Mouse (Mus musculus): ENCODE data around the gene Sav1. TPM values are rescaled to one million over a fixed set of nuclear protein-coding genes. Genes with fewer than 3 reads are reported as not detected.

Gene Sav1
- total RNA-seq, 2 experiments from 2014 or later = 42.9 to 53.6 TPM

GRCm38 (mm10) chr12:69941655-69942329 lies 45.0 kb downstream of the Sav1 start:
- no peak for DNase-seq
- H3K27ac ChIP-seq = no peak overlapping the region
- TF ChIP-seq CTCF (IDR thresholded peaks at IDR 0.05) = no peak
- intact Hi-C loops (cut with DNase I) = no loop called here
- H3K4me3 ChIP-seq = no peak overlapping the region

GRCm38 (mm10) chr12:69939291-69939690 lies 47.5 kb downstream of the Sav1 start:
- Histone ChIP-seq H3K4me3 (no peak overlapping the region), H3K27ac (no peak overlapping the region)
- no peak for DNase-seq
- intact Hi-C loops (cut with DNase I) = no loop called here
- peak; percentile 47 for TF ChIP-seq CTCF (IDR thresholded peaks at IDR 0.05)

GRCm38 (mm10) chr12:69937731-69938130 lies 49.1 kb downstream of the Sav1 start:
- H3K4me3 ChIP-seq = no peak overlapping the region
- DNase-seq = no peak
- TF ChIP-seq CTCF (IDR thresholded peaks at IDR 0.05) = no peak
- no peak overlapping the region for H3K27ac ChIP-seq
- intact Hi-C loops (cut with DNase I) = no loop called here

- no peak for TF ChIP-seq CTCF (IDR thresholded peaks at IDR 0.05)
- Histone ChIP-seq H3K4me3 (no peak overlapping the region), H3K27ac (no peak overlapping the region)
- DNase-seq = no peak
- intact Hi-C loops (cut with DNase I) = loop anchor here (10.0 kb wide), 1 partner anchor 218 kb away; no protein-coding TSS in a partner anchor
Observed at GRCm38 (mm10) chr12:69926716-69927115, 60.1 kb downstream of the Sav1 start.

- H3K4me3 ChIP-seq = no peak overlapping the region
- H3K27ac ChIP-seq = no peak overlapping the region
- peak; percentile 29 for DNase-seq
- TF ChIP-seq CTCF (IDR thresholded peaks at IDR 0.05) = peak; percentile 75
- intact Hi-C loops (cut with DNase I) = loop anchor here (2.0 to 10.0 kb wide), 2 partner anchors 139 to 221 kb away; no protein-coding TSS in a partner anchor
Observed at GRCm38 (mm10) chr12:69924012-69924411, 62.8 kb downstream of the Sav1 start.

- no peak for TF ChIP-seq CTCF (IDR thresholded peaks at IDR 0.05)
- no peak overlapping the region for H3K27ac ChIP-seq
- intact Hi-C loops (cut with DNase I) = loop anchor here (2.0 to 10.0 kb wide), 2 partner anchors 139 to 221 kb away; no protein-coding TSS in a partner anchor
- DNase-seq = no peak
- H3K4me3 ChIP-seq = no peak overlapping the region
Observed at GRCm38 (mm10) chr12:69923603-69924002, 63.2 kb downstream of the Sav1 start.

- peak; percentile 37 for TF ChIP-seq CTCF (IDR thresholded peaks at IDR 0.05)
- no peak overlapping the region for H3K4me3 ChIP-seq
- no peak for DNase-seq
- intact Hi-C loops (cut with DNase I) = loop anchor here (10.0 kb wide), 1 partner anchor 222 kb away; no protein-coding TSS in a partner anchor
- H3K27ac ChIP-seq = no peak overlapping the region
Observed at GRCm38 (mm10) chr12:69923128-69923527, 63.7 kb downstream of the Sav1 start.

GRCm38 (mm10) chr12:69922099-69922498 lies 64.7 kb downstream of the Sav1 start:
- Histone ChIP-seq H3K27ac (no peak overlapping the region), H3K4me3 (no peak overlapping the region)

GRCm38 (mm10) chr12:69917870-69918269 lies 68.9 kb downstream of the Sav1 start:
- no peak for DNase-seq
- Histone ChIP-seq H3K27ac (no peak overlapping the region), H3K4me3 (no peak overlapping the region)
- intact Hi-C loops (cut with DNase I) = no loop called here
- TF ChIP-seq CTCF (IDR thresholded peaks at IDR 0.05) = no peak

More at GRCm38 (mm10) chr12:69922099-69922498, 64.7 kb downstream of the Sav1 start:
- TF ChIP-seq CTCF (IDR thresholded peaks at IDR 0.05) = no peak
- no peak for DNase-seq
- intact Hi-C loops (cut with DNase I) = loop anchor here (10.0 kb wide), 1 partner anchor 223 kb away; no protein-coding TSS in a partner anchor

Other genes starting within 250 kb of the Sav1 start
- 1 to 10 TPM in 1 of 2 experiments, under 1 TPM in 1; 0.69 to 1.3 TPM for gene Cdkl1, start 195.7 kb downstream of the Sav1 start, total RNA-seq (2021)
- 1 to 10 TPM; 2.1 to 2.2 TPM for gene Atl1, start 94.4 kb downstream of the Sav1 start, total RNA-seq (2021)
- 10 to 100 TPM; 22.9 to 25.9 TPM for gene Map4k5, start 93.8 kb downstream of the Sav1 start, total RNA-seq (2021)
- 10 to 100 TPM; 23.6 to 24.6 TPM for gene Nin, start 126.7 kb upstream of the Sav1 start, total RNA-seq (2021)
- gene Abhd12b, start 167.1 kb upstream of the Sav1 start, total RNA-seq (2021) = not detected
- 1 to 10 TPM in 1 of 2 experiments, under 1 TPM in 1; 0.97 to 2.0 TPM for gene Pygl, start 244.5 kb upstream of the Sav1 start, total RNA-seq (2021)